Mouse (Mus musculus): Measurements from ENCODE around the gene Lman2l. TPM values are rescaled to one million over a fixed set of nuclear protein-coding genes. Genes with fewer than 3 reads are reported as not detected.

Gene Lman2l
- polyA plus RNA-seq (2016; fragmentation: Nextera tagmentation; extraction: Ambion mirVana), result 63.5 and 69.9 TPM in 2 replicates

DNA sequence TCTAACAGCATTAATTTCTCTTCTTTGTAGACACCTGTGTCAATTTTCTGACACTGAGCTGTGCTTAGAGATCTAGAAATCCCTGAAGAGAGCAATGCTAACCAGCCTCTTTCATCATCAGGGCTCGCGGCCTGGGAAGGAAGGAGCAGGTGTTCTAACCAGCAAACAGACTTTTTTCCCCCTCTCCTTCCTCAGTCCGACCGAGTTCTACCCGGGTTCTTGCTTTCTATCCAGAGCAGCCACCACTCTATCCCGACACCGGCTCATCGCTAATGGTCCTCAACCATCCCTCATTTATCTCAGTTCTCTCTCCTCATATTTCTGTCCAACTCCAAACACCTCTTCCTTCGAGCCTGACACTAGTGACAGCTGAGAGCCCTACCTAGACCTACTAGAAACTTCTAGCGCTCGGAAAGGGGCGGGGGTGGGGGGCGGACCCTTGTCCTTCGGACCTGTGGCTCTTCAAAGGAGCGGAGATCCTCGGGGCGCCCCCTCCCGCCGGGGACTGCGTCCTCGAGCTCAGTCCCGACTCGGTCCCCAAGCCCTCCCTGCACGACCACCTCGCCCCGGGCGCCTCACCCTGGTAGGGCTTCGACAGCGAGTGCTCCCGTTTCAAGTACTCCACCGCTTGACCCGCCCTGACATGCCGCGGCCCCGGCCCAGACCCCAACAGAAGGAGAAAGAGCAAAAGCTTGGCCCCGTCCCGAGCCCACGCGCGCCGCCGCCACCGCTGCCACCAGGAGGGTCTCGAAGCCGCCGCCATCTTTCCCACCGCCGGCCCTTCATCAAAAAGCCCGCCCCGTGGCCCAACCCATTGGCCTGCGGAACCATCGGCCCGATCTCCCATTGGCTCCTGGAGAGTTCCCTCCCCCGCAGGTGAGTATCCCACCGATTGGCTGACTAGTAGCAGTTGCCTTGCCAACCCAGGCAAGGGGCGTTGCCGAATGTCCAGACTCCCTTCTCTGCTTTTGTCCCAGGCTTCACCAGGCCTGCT, at the start of gene Lman2l:
Gene Lman2l, minus strand, starts transcription at position 801 of the 994 bp plus-strand sequence.
- peak within 1 kb of the TSS; percentile 94 for H3K27ac ChIP-seq (replicated peaks)
- peaks cover 11% of the 10 kb centered on the region for H3K4me1 ChIP-seq
- no peaks in the 10 kb centered on the region for H3K9me3 ChIP-seq (replicated peaks)
- peak within 1 kb of the TSS; percentile 89 for H3K4me3 ChIP-seq
- 1% methylated on average over 57 of the region's 57 CpGs for WGBS
- peaks cover 32% of the 10 kb centered on the region for H3K36me3 ChIP-seq
- no peaks in the 10 kb centered on the region for H3K27me3 ChIP-seq (ENCODE audit: low read depth, poor library complexity, severe bottlenecking)
- peak; percentile 98 for DNase-seq (ENCODE audit: low spot score)

DNA sequence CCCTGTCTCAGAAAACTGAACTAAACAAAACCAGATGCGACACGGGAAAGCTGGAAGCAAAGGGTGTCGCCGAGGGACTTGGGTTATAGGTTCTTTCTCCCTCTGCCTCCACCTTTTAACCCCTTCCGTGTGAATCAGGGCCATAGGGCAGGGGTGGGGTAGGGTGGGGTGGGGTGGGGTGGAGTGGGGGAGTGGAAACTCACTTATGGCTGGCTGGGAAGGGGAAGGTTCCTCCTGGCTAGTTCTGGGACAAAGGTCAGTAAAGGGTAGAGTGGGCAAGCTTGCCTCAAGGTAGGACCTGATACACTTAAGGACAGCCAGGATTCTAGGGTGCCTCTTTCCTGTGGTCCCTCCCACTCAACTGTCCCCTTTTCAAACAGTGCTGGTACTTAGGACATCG, 48.2 kb upstream of the Lman2l start:
- Histone ChIP-seq H3K4me3 (no peak overlapping the region), H3K4me1 (peaks cover 13% of the 10 kb centered on the region), H3K27me3 (ENCODE audit: low read depth, poor library complexity, severe bottlenecking) (no peaks in the 10 kb centered on the region), H3K36me3 (peaks cover under 1% of the 10 kb centered on the region; the same call in 1 of the 2 replicates), H3K9me3 (replicated peaks) (no peaks in the 10 kb centered on the region), H3K27ac (replicated peaks) (no peak overlapping the region)
- 74% methylated on average over 6 of the region's 6 CpGs for WGBS
- DNase-seq (ENCODE audit: low spot score), result no peak

DNA sequence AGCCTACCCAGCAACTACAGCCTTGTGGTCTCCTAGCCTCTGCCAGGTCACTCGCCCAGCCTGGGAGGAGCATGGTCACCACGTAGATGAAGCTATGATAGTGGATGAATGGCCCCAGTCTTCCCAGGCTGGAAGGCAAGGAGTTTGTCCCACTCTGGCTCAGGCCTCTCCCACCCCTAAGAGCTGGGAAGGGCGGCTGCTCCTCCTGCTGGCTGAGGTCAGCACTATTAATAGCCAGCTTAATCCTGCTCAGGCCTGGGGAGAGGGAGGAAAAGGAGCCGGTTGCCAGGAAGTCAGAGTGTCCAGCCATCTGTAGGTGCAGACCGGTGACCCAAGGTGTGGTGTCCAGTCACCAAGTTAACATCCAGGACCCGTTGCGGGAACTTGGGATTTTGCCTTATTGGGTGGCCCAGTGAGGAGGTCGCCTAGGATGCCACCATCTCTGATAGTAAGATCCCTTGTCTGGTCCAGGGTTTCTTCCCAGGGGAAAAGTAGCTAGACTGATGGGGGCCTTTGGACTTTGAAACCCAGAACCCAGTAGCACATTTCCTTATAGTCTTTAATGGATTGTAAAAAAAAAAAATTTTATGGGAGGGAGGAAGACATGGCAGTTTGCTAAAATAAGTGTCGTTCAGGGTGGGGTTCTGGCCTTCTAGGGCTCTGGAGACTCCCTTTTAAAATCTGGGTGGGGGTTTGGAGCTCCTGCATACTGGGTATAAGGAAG, 47.5 kb upstream of the Lman2l start:
- peak; percentile 44 for DNase-seq (ENCODE audit: low spot score)
- Histone ChIP-seq H3K9me3 (replicated peaks) (no peaks in the 10 kb centered on the region), H3K4me3 (no peak overlapping the region), H3K4me1 (peaks cover 18% of the 10 kb centered on the region), H3K27me3 (ENCODE audit: low read depth, poor library complexity, severe bottlenecking) (no peaks in the 10 kb centered on the region), H3K36me3 (no peaks in the 10 kb centered on the region), H3K27ac (replicated peaks) (peak overlapping the region; percentile 65)
- WGBS, result 49% methylated on average over 9 of the region's 9 CpGs

DNA sequence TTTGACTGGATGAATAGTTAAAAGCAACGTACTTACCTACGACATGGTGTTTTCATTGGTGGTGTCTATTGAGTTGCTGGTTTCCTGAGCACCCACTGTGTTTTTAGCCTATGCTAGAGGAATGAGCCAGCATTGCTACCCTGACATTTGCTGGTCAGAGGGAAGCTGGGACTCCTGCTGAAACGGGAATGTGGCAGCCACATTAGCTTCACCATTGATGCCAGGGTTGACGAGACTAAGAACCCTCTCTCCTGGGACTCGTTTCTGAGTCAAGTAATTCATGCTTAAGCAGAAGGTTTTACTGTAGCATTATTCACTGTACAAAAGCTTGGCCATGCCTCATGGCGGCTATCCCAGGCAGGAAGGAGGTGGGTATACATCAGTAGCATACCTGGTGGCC, 44.6 kb upstream of the Lman2l start:
- DNase-seq (ENCODE audit: low spot score), result no peak
- H3K27ac ChIP-seq (replicated peaks), result no peak overlapping the region
- H3K4me1 ChIP-seq, result peaks cover 32% of the 10 kb centered on the region
- no peaks in the 10 kb centered on the region; the same call in 1 of the 2 replicates for H3K27me3 ChIP-seq (ENCODE audit: low read depth, poor library complexity, severe bottlenecking)
- H3K9me3 ChIP-seq (replicated peaks), result no peaks in the 10 kb centered on the region
- H3K36me3 ChIP-seq, result no peaks in the 10 kb centered on the region
- WGBS, result 76% methylated on average over 6 of the region's 6 CpGs
- H3K4me3 ChIP-seq, result no peak overlapping the region

DNA sequence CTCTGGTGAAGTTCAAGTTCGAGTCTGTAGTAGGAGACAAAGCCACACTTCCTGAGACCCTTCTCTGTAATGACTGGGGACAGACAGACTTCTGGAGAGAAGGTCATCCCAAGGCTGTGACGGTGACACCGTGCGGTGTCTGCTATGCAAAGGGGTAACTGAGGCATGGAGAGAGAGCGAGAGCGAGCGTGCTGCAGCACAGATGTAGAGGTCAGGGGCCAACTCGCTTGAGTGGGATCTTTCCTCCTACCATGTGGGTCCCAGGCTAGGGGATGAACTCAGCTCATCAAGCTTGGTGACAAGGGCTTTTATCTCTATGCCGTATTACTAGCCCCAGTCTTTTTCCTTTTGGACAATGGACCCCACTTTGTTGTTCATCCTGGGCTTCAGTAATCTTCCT, 42.0 kb upstream of the Lman2l start:
- no peaks in the 10 kb centered on the region for H3K36me3 ChIP-seq
- 59% methylated on average over 9 of the region's 9 CpGs for WGBS
- H3K9me3 ChIP-seq (replicated peaks), result no peaks in the 10 kb centered on the region
- H3K4me3 ChIP-seq, result no peak overlapping the region
- no peaks in the 10 kb centered on the region; the same call in 1 of the 2 replicates for H3K27me3 ChIP-seq (ENCODE audit: low read depth, poor library complexity, severe bottlenecking)
- peaks cover 24% of the 10 kb centered on the region for H3K4me1 ChIP-seq
- DNase-seq (ENCODE audit: low spot score), result peak; percentile 23
- no peak overlapping the region for H3K27ac ChIP-seq (replicated peaks)

GRCm38 (mm10) chr1:36485080-36485479, 40.0 kb upstream of the Lman2l start:
- Histone ChIP-seq H3K9me3 (replicated peaks) (no peaks in the 10 kb centered on the region), H3K4me3 (no peak overlapping the region), H3K36me3 (no peaks in the 10 kb centered on the region), H3K27ac (replicated peaks) (no peak overlapping the region), H3K27me3 (ENCODE audit: low read depth, poor library complexity, severe bottlenecking) (no peaks in the 10 kb centered on the region; the same call in 1 of the 2 replicates), H3K4me1 (peaks cover 22% of the 10 kb centered on the region)
- 90% methylated on average over 7 of the region's 7 CpGs for WGBS
- DNase-seq (ENCODE audit: low spot score), result no peak

GRCm38 (mm10) chr1:36483825-36484224, 38.8 kb upstream of the Lman2l start:
- H3K27ac ChIP-seq (replicated peaks), result no peak overlapping the region
- H3K9me3 ChIP-seq (replicated peaks), result no peaks in the 10 kb centered on the region
- H3K36me3 ChIP-seq, result no peaks in the 10 kb centered on the region
- H3K4me1 ChIP-seq, result peaks cover 25% of the 10 kb centered on the region
- DNase-seq (ENCODE audit: low spot score), result no peak
- H3K27me3 ChIP-seq (ENCODE audit: low read depth, poor library complexity, severe bottlenecking), result no peaks in the 10 kb centered on the region; the same call in 1 of the 2 replicates
- 85% methylated on average over 4 of the region's 4 CpGs for WGBS
- H3K4me3 ChIP-seq, result no peak overlapping the region

GRCm38 (mm10) chr1:36479903-36480899, 35.1 kb upstream of the Lman2l start:
- H3K27me3 ChIP-seq (ENCODE audit: low read depth, poor library complexity, severe bottlenecking), result no peaks in the 10 kb centered on the region; the same call in 1 of the 2 replicates
- WGBS, result 93% methylated on average over 12 of the region's 12 CpGs

GRCm38 (mm10) chr1:36478343-36478795, 33.3 kb upstream of the Lman2l start:
- no peak overlapping the region for H3K4me3 ChIP-seq
- H3K27me3 ChIP-seq (ENCODE audit: low read depth, poor library complexity, severe bottlenecking), result no peaks in the 10 kb centered on the region
- no peaks in the 10 kb centered on the region for H3K36me3 ChIP-seq
- peaks cover 49% of the 10 kb centered on the region for H3K4me1 ChIP-seq
- DNase-seq (ENCODE audit: low spot score), result no peak
- no peak overlapping the region for H3K27ac ChIP-seq (replicated peaks)
- no peaks in the 10 kb centered on the region for H3K9me3 ChIP-seq (replicated peaks)
- 59% methylated on average over 2 of the region's 2 CpGs for WGBS

More at GRCm38 (mm10) chr1:36479903-36480899, 35.1 kb upstream of the Lman2l start:
- no peak overlapping the region for H3K4me3 ChIP-seq
- no peak for DNase-seq (ENCODE audit: low spot score)
- H3K27ac ChIP-seq (replicated peaks), result no peak overlapping the region
- H3K4me1 ChIP-seq, result peaks cover 34% of the 10 kb centered on the region
- H3K9me3 ChIP-seq (replicated peaks), result no peaks in the 10 kb centered on the region
- H3K36me3 ChIP-seq, result no peaks in the 10 kb centered on the region

- Histone ChIP-seq H3K27ac (replicated peaks) (no peak overlapping the region), H3K27me3 (ENCODE audit: low read depth, poor library complexity, severe bottlenecking) (peaks cover 12% of the 10 kb centered on the region), H3K9me3 (replicated peaks) (no peaks in the 10 kb centered on the region), H3K4me1 (peaks cover 68% of the 10 kb centered on the region), H3K4me3 (no peak overlapping the region), H3K36me3 (no peaks in the 10 kb centered on the region)
- whole genome bisulfite sequencing, result 85% methylated on average over 7 of the region's 7 CpGs
- no peak for DNase-seq (ENCODE audit: low spot score)
Measured at GRCm38 (mm10) chr1:36476426-36476825, 31.4 kb upstream of the Lman2l start.

GRCm38 (mm10) chr1:36475480-36476110, 30.5 kb upstream of the Lman2l start:
- Histone ChIP-seq H3K4me3 (peak overlapping the region; percentile 70; the same call in 1 of the 2 replicates), H3K9me3 (replicated peaks) (no peaks in the 10 kb centered on the region), H3K27me3 (ENCODE audit: low read depth, poor library complexity, severe bottlenecking) (peaks cover 12% of the 10 kb centered on the region), H3K27ac (replicated peaks) (no peak overlapping the region), H3K36me3 (no peaks in the 10 kb centered on the region), H3K4me1 (peaks cover 76% of the 10 kb centered on the region)
- DNase-seq (ENCODE audit: low spot score), result no peak
- 62% methylated on average over 8 of the region's 8 CpGs for WGBS
